Mouse (Mus musculus) forebrain, embryonic 15.5 days (tissue): Measurements from ENCODE around the gene Ssc4d. TPM values are rescaled to one million over a fixed set of nuclear protein-coding genes. Genes with fewer than 3 reads are reported as not detected.

Source experiments
- ATAC-seq: fragments of 200-750 bp; cut with Nextera tagmentation; replicated peaks from 2 replicates; pipeline ENCODE4 v1.8.0; 2017; ENCODE audit warnings: mild to moderate bottlenecking, moderate TSS enrichment, moderate library complexity
- H3K27ac ChIP-seq: fragments of 300-500 bp; sonication (generic); replicated peaks from 2 replicates; pipeline ENCODE4 v1.5.1; 2015; ENCODE audit warnings: mild to moderate bottlenecking, inconsistent platforms
- H3K27me3 ChIP-seq: fragments of 300-500 bp; sonication (generic); 2 replicates; pipeline ENCODE4 v1.6.1; 2015; ENCODE audit warnings: inconsistent platforms
- H3K36me3 ChIP-seq: fragments of 300-500 bp; sonication (generic); 2 replicates; pipeline ENCODE4 v1.6.1; 2015; ENCODE audit warnings: mild to moderate bottlenecking, inconsistent platforms
- H3K4me1 ChIP-seq: fragments of 300-500 bp; sonication (generic); 2 replicates; pipeline ENCODE4 v1.6.1; 2015; ENCODE audit warnings: inconsistent platforms
- H3K4me2 ChIP-seq: fragments of 300-500 bp; sonication (generic); replicated peaks from 2 replicates; pipeline ENCODE4 v1.6.1; 2015; ENCODE audit warnings: mild to moderate bottlenecking, inconsistent platforms
- H3K4me3 ChIP-seq: fragments of 300-500 bp; sonication (generic); 2 replicates; pipeline ENCODE4 v1.5.1; 2015; ENCODE audit warnings: mild to moderate bottlenecking, inconsistent platforms
- H3K9ac ChIP-seq: fragments of 300-500 bp; sonication (generic); replicated peaks from 2 replicates; pipeline ENCODE4 v1.6.1; 2015; ENCODE audit warnings: mild to moderate bottlenecking, inconsistent platforms
- H3K9me3 ChIP-seq: fragments of 300-500 bp; sonication (generic); 2 replicates; pipeline ENCODE4 v1.6.1; 2016; ENCODE audit warnings: inconsistent platforms
- WGBS: fragments of 180-500 bp; shearing (Covaris S2); methylation state at CpG from one replicate; pipeline ENCODE4 v1.1.7; 2015; ENCODE audit warnings: mixed read lengths; 5-methylcytosine and 5-hydroxymethylcytosine counted together
- polyA plus RNA-seq: library from polyadenylated mRNA; unstranded; fragments of >200 nt; fragmentation: Nextera tagmentation; extraction: Ambion mirVana; gene quantifications from 2 replicates; pipeline ENCODE4 v1.2.1, GENCODE M21; 2015

Ssc4d gene
- polyA plus RNA-seq, 1 experiment from 2014 or later: 0.87 TPM

DNA sequence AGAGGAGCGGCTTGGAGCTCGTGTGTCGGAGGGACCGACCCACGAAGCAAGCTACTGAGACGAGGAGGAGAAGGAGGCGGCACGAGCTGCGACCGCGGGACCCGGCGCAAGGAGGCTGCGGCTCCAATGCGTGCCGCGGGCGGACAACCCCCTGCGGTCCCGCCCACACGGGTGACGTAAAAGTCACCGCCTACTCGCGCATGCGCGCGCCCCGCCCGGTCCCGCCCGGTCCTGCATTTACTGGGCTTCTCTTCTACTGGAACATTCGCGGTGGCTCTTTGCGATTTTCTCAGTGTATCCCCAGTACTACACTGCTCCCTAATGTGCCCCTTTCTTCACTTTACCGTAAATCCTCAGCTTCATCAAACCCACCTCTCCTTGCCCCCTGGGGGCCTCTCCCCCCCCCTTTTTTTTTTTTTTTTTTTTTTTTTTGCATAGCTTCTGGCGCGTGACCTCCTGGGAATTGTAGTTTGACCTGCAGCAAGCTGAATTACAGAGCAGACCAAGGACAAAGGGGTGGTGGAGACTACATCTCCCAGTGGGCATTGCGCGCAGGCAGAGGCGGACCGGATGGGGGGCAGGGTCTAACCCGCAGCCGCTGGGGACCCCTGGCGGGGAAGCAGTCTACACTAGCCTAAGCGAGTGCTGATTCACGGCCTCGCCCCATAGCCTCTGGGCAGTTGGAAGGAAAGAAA is 39.7 kb downstream of the Ssc4d start, which contains the start of gene Ywhag:
Gene Ywhag, minus strand, starts transcription at position 136 of the 695 bp plus-strand sequence.
- Histone ChIP-seq H3K4me3 (peak within 1 kb of the TSS; percentile 89), H3K4me2 (peak within 1 kb of the TSS; percentile 57), H3K36me3 (peaks cover 22% of the 10 kb centered on the region), H3K9ac (peak within 1 kb of the TSS; percentile 91), H3K27me3 (no peaks in the 10 kb centered on the region), H3K9me3 (no peaks in the 10 kb centered on the region), H3K27ac (peak within 1 kb of the TSS; percentile 98), H3K4me1 (peaks cover 37% of the 10 kb centered on the region)
- WGBS: 0% methylated on average over 48 of the region's 48 CpGs
- ATAC-seq: peak; percentile 98

DNA sequence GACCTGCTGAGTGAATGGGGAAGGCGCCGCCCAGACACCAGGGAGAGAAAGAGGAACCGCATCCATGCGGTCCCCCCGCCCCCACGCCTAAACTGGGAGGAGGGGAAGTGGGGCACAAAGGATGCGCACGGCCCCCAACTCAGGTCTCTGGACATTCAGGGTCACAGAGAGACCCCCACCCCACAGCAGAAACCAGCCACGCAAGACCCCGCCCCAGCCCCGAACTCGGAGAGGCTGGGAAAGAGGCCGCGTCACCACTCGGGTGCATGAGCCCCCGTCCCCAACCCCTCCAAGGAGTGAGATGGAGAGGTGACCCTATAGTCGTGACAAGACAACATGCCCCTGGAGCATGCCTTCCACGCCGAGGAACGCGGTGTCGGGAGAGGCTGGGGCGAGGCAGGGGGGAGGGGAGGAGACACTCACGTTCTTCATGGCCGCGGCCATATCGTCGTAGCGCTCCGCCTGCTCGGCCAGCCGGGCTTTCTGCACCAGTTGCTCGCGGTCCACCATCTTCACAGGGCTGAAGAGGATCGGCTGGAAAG is 40.4 kb downstream of the Ssc4d start:
- ATAC-seq: peak; percentile 66
- H3K27ac ChIP-seq: peak overlapping the region; percentile 98
- H3K4me1 ChIP-seq: peaks cover 43% of the 10 kb centered on the region
- H3K9ac ChIP-seq: peak overlapping the region; percentile 91
- H3K27me3 ChIP-seq: no peaks in the 10 kb centered on the region
- peak overlapping the region; percentile 57 for H3K4me2 ChIP-seq
- peak overlapping the region; percentile 89 for H3K4me3 ChIP-seq
- H3K36me3 ChIP-seq: peaks cover 29% of the 10 kb centered on the region
- 0% methylated on average over 35 of the region's 35 CpGs for WGBS
- H3K9me3 ChIP-seq: no peaks in the 10 kb centered on the region

- no peaks in the 10 kb centered on the region for H3K9me3 ChIP-seq
- WGBS: 9% methylated on average over 12 of the region's 12 CpGs
- peak overlapping the region; percentile 57 for H3K4me2 ChIP-seq
- ATAC-seq: no peak
- peak overlapping the region; percentile 91 for H3K9ac ChIP-seq
- H3K27ac ChIP-seq: peak overlapping the region; percentile 98
- peak overlapping the region; percentile 89 for H3K4me3 ChIP-seq
- H3K27me3 ChIP-seq: no peaks in the 10 kb centered on the region
- peaks cover 48% of the 10 kb centered on the region for H3K4me1 ChIP-seq
- H3K36me3 ChIP-seq: peaks cover 34% of the 10 kb centered on the region
Observed at GRCm38 (mm10) chr5:135933222-135933899, 41.0 kb downstream of the Ssc4d start.

DNA sequence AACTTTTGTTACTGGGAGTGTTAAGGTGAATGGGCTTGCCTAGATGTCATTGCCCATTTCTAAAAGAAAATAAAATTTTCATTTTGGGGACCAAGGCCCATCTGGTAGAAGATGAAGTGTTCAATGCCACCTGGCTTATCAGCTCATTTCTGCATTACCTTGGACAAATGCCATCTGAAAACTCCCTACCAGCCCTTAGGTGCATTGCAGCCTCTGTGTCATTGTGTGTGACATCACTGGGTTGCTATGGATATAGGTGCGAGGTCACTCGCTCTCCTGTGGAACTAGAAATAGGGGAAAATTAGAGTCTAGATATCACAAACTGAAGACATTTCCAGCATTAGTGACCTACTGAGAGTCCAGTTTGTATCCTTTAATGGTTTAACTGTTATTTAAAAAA is 42.0 kb downstream of the Ssc4d start:
- ATAC-seq: no peak
- no peaks in the 10 kb centered on the region for H3K9me3 ChIP-seq
- H3K4me1 ChIP-seq: peaks cover 57% of the 10 kb centered on the region
- H3K4me3 ChIP-seq: peak overlapping the region; percentile 89
- peak overlapping the region; percentile 57 for H3K4me2 ChIP-seq
- peak overlapping the region; percentile 91 for H3K9ac ChIP-seq
- H3K27ac ChIP-seq: no peak overlapping the region
- WGBS: 59% methylated on average over 2 of the region's 2 CpGs
- H3K27me3 ChIP-seq: no peaks in the 10 kb centered on the region
- H3K36me3 ChIP-seq: peaks cover 34% of the 10 kb centered on the region

GRCm38 (mm10) chr5:135931526-135931925 is 42.8 kb downstream of the Ssc4d start:
- WGBS: 91% methylated on average over 9 of the region's 9 CpGs
- Histone ChIP-seq H3K4me2 (peak overlapping the region; percentile 57), H3K27me3 (no peaks in the 10 kb centered on the region), H3K4me1 (peaks cover 63% of the 10 kb centered on the region), H3K27ac (no peak overlapping the region), H3K9me3 (no peaks in the 10 kb centered on the region), H3K36me3 (peaks cover 34% of the 10 kb centered on the region), H3K4me3 (peak overlapping the region; percentile 89), H3K9ac (no peak overlapping the region)
- no peak for ATAC-seq

- Histone ChIP-seq H3K4me3 (no peak overlapping the region), H3K27ac (no peak overlapping the region), H3K4me1 (peaks cover 73% of the 10 kb centered on the region), H3K9ac (no peak overlapping the region), H3K9me3 (no peaks in the 10 kb centered on the region), H3K27me3 (no peaks in the 10 kb centered on the region), H3K4me2 (no peak overlapping the region), H3K36me3 (peaks cover 34% of the 10 kb centered on the region)
- no peak for ATAC-seq
- 78% methylated on average over 6 of the region's 6 CpGs for WGBS
Observed at GRCm38 (mm10) chr5:135929685-135930424, 44.5 kb downstream of the Ssc4d start.

DNA sequence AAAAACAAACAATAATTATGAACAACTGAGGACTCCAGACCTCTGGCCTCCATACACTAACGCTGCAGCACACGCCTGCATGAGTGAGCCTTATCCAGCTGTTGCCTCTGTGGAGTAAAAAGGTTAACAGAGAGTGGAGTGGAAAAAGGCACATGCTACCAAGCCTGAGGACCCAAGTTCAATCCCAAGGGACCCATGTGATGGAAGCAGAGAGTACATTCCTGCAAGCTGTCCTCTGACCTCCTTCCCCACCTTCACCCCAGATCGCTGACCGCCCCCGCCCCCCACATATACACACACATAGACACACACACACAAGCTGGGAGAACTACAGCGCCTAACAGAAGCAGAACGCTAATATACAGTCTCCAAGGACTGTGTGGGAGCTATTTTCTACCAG is 50.4 kb downstream of the Ssc4d start:
- no peak for ATAC-seq
- no peaks in the 10 kb centered on the region for H3K27me3 ChIP-seq
- no peaks in the 10 kb centered on the region for H3K9me3 ChIP-seq
- H3K27ac ChIP-seq: no peak overlapping the region
- H3K4me2 ChIP-seq: no peak overlapping the region
- 97% methylated on average over 7 of the region's 7 CpGs for WGBS
- no peak overlapping the region for H3K4me3 ChIP-seq
- peaks cover 45% of the 10 kb centered on the region for H3K36me3 ChIP-seq
- H3K4me1 ChIP-seq: peaks cover 42% of the 10 kb centered on the region
- H3K9ac ChIP-seq: no peak overlapping the region

DNA sequence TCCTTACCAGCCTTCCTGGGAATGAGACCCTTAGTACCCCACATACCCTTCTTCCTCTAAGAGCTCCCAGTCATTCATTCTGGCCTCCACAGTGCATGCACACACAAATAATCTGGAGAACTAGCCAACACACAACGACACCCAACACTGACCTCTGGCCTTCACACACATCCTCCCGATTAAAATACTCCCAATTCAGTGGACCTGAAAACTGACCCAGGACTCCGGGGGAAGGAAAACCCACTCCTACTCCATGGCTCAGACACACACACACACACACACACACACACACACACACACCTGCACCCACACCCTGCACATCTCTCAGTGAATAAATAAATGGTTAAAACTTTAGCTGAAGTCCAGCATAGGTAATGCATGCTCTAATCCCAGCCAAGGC is 54.4 kb downstream of the Ssc4d start:
- H3K36me3 ChIP-seq: peaks cover 65% of the 10 kb centered on the region

GRCm38 (mm10) chr5:135918593-135918992 is 55.7 kb downstream of the Ssc4d start:
- H3K4me3 ChIP-seq: no peak overlapping the region
- H3K4me2 ChIP-seq: no peak overlapping the region
- ATAC-seq: no peak
- 94% methylated on average over 5 of the region's 5 CpGs for WGBS
- H3K9ac ChIP-seq: no peak overlapping the region
- H3K27me3 ChIP-seq: no peaks in the 10 kb centered on the region
- H3K36me3 ChIP-seq: peaks cover 72% of the 10 kb centered on the region
- H3K4me1 ChIP-seq: peaks cover 4% of the 10 kb centered on the region
- no peak overlapping the region for H3K27ac ChIP-seq
- H3K9me3 ChIP-seq: no peaks in the 10 kb centered on the region

More for the DNA sequence above, 54.4 kb downstream of the Ssc4d start:
- Histone ChIP-seq H3K4me1 (peaks cover 8% of the 10 kb centered on the region), H3K9me3 (no peaks in the 10 kb centered on the region), H3K27me3 (no peaks in the 10 kb centered on the region), H3K9ac (no peak overlapping the region), H3K4me2 (no peak overlapping the region), H3K4me3 (no peak overlapping the region), H3K27ac (no peak overlapping the region)
- 95% methylated on average over 3 of the region's 3 CpGs for WGBS
- no peak for ATAC-seq

DNA sequence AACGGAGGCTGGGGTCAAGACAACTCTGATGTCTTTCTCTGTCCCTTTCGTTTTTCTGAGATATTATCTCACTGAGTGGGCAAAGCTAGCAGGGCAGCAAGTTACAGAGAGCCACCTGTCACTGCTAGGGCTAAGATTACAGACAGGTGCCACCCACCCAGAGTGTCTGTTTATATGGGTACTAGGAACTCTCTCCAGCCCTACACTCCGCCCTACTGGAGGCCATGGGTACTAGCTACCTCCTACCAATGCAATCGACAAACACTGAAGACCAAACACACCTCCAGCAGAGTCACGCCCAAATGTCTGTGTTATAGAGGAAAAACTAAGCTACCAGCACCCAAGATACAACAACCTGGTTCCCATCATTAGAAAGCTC is 56.3 kb downstream of the Ssc4d start:
- no peak for ATAC-seq
- 96% methylated on average over 5 of the region's 5 CpGs for WGBS
- peaks cover 70% of the 10 kb centered on the region for H3K36me3 ChIP-seq
- H3K4me2 ChIP-seq: no peak overlapping the region
- H3K9ac ChIP-seq: no peak overlapping the region
- H3K27me3 ChIP-seq: no peaks in the 10 kb centered on the region
- H3K9me3 ChIP-seq: no peaks in the 10 kb centered on the region
- H3K4me1 ChIP-seq: peaks cover 3% of the 10 kb centered on the region; the same call in 1 of the 2 replicates
- no peak overlapping the region for H3K4me3 ChIP-seq
- H3K27ac ChIP-seq: no peak overlapping the region

- Histone ChIP-seq H3K36me3 (peaks cover 65% of the 10 kb centered on the region), H3K4me1 (0 out of 2 replicates have a peak, but pooled peaks cover 3% of the 10 kb centered on the region), H3K27me3 (no peaks in the 10 kb centered on the region), H3K9me3 (no peaks in the 10 kb centered on the region), H3K4me2 (no peak overlapping the region), H3K9ac (no peak overlapping the region), H3K4me3 (no peak overlapping the region), H3K27ac (no peak overlapping the region)
- no peak for ATAC-seq
- 94% methylated on average over 8 of the region's 8 CpGs for WGBS
Observed at GRCm38 (mm10) chr5:135917327-135918058, 56.8 kb downstream of the Ssc4d start.
